Mouse (Mus musculus) heart, embryonic 14.5 days (tissue): ENCODE data around the gene Polr3h. TPM values are rescaled to one million over a fixed set of nuclear protein-coding genes. Genes with fewer than 3 reads are reported as not detected.

ENCODE experiments used
- ATAC-seq: fragments of 200-750 bp; cut with Nextera tagmentation; 2 replicates; pipeline ENCODE4 v1.8.0; 2017; ENCODE audit warnings: low read depth, moderate TSS enrichment; ENCODE audit not compliant: insufficient number of reproducible peaks, insufficient read depth, low FRiP score
- H3K27ac ChIP-seq, 2 experiments: fragments of 200-500 bp in 1 of 2; fragments of 300-500 bp in 1 of 2; sonication (generic) in 1 of 2; replicated peaks in 1 of 2; 2 replicates each; pipeline ENCODE4 v1.5.1; 2012 to 2014; ENCODE audit warnings: low read depth in 2 of 2, low read length in 2 of 2, control low read depth in 1 of 2, mild to moderate bottlenecking in 1 of 2, mixed read lengths in 1 of 2; ENCODE audit not compliant: control insufficient read depth in 1 of 2, insufficient read depth in 1 of 2
- H3K27me3 ChIP-seq: fragments of 300-500 bp; sonication (generic); 2 replicates; pipeline ENCODE4 v1.6.1; 2014; ENCODE audit warnings: mild to moderate bottlenecking, low read length, control low read depth; ENCODE audit not compliant: control insufficient read depth, insufficient read depth
- H3K36me3 ChIP-seq: fragments of 300-500 bp; sonication (generic); 2 replicates; pipeline ENCODE4 v1.6.1; 2014; ENCODE audit warnings: mild to moderate bottlenecking, control low read depth, low read length, mixed read lengths; ENCODE audit not compliant: control insufficient read depth, insufficient read depth
- H3K4me1 ChIP-seq, 2 experiments: fragments of 200-500 bp in 1 of 2; fragments of 300-500 bp in 1 of 2; sonication (generic) in 1 of 2; 2 replicates each; pipeline ENCODE4 v1.6.1; 2012 to 2014; ENCODE audit warnings: low read length in 2 of 2, control low read depth in 1 of 2, mixed read lengths in 1 of 2; ENCODE audit not compliant: control insufficient read depth in 2 of 2, insufficient read depth in 2 of 2
- H3K4me2 ChIP-seq: fragments of 300-500 bp; sonication (generic); 2 replicates; pipeline ENCODE4 v1.6.1; 2014; ENCODE audit warnings: mild to moderate bottlenecking, low read length
- H3K4me3 ChIP-seq, 2 experiments: fragments of 200-500 bp in 1 of 2; fragments of 300-500 bp in 1 of 2; sonication (generic) in 1 of 2; 2 replicates each; pipeline ENCODE4 v1.5.1; 2012 to 2014; ENCODE audit warnings: low read length in 2 of 2, mild to moderate bottlenecking in 2 of 2, control low read depth in 1 of 2, low read depth in 1 of 2, moderate library complexity in 1 of 2; ENCODE audit not compliant: control insufficient read depth in 1 of 2, insufficient read depth in 1 of 2
- H3K9ac ChIP-seq: fragments of 300-500 bp; sonication (generic); 2 replicates; pipeline ENCODE4 v1.6.1; 2014; ENCODE audit warnings: mild to moderate bottlenecking, low read length
- H3K9me3 ChIP-seq: fragments of 300-500 bp; sonication (generic); 2 replicates; pipeline ENCODE4 v1.6.1; 2016; ENCODE audit warnings: low read length, control low read depth; ENCODE audit not compliant: control insufficient read depth
- WGBS: fragments of 180-500 bp; shearing (Covaris S2); extraction: QIAGEN DNeasy Blood & Tissue Kit; methylation state at CpG from one replicate; pipeline ENCODE4 v1.1.7; 2014; 5-methylcytosine and 5-hydroxymethylcytosine counted together
- polyA plus RNA-seq: library from polyadenylated mRNA; unstranded; fragments of >200 nt; fragmentation: Nextera tagmentation; extraction: Ambion mirVana; gene quantifications from 2 replicates; pipeline ENCODE4 v1.2.1, GENCODE M21; 2014

Gene Polr3h
- polyA plus RNA-seq, 1 experiment from 2014 or later: 156 TPM

- no peak for ATAC-seq
- peaks cover 21% of the 10 kb centered on the region for H3K36me3 ChIP-seq
- peak overlapping the region in 1 of 2 experiments; percentile 84; a peak in 2 of 4 replicates for H3K4me3 ChIP-seq
- no peaks in the 10 kb centered on the region for H3K9me3 ChIP-seq
- peak overlapping the region; percentile 94 for H3K4me2 ChIP-seq
- H3K4me1 ChIP-seq: peaks cover 4 to 8% of the 10 kb centered on the region in 2 experiments; a peak in 3 of 4 replicates
- H3K9ac ChIP-seq: 0 out of 2 replicates have a peak overlapping the region, but pooled peaks have one; percentile 18
- H3K27ac ChIP-seq: peak overlapping the region; percentile 64 to 65
- H3K27me3 ChIP-seq: no peaks in the 10 kb centered on the region
- 36% methylated on average over 8 of the region's 8 CpGs for WGBS
Measured at GRCm38 (mm10) chr15:81860471-81861135, 65.4 kb downstream of the Polr3h start.

- peak; percentile 81 for ATAC-seq
- Histone ChIP-seq H3K4me2 (peak overlapping the region; percentile 94), H3K4me3 (peak overlapping the region; percentile 79 to 84), H3K36me3 (peaks cover 17% of the 10 kb centered on the region), H3K27me3 (no peaks in the 10 kb centered on the region), H3K9me3 (no peaks in the 10 kb centered on the region), H3K4me1 (peaks cover 6 to 15% of the 10 kb centered on the region in 2 experiments), H3K27ac (peak overlapping the region; percentile 95 to 97), H3K9ac (peak overlapping the region; percentile 95)
- under 1% methylated on average over 39 of the region's 39 CpGs for WGBS
Measured at GRCm38 (mm10) chr15:81859330-81860255, 66.4 kb downstream of the Polr3h start.

GRCm38 (mm10) chr15:81858517-81859329 is 67.3 kb downstream of the Polr3h start, which contains the start of gene Tob2:
Gene Tob2, minus strand, starts transcription at chr15:81858796.
- Histone ChIP-seq H3K27me3 (no peaks in the 10 kb centered on the region), H3K4me1 (peaks cover 6 to 15% of the 10 kb centered on the region in 2 experiments), H3K9me3 (no peaks in the 10 kb centered on the region), H3K4me3 (peak within 1 kb of the TSS; percentile 79 to 84), H3K4me2 (peak within 1 kb of the TSS; percentile 94), H3K27ac (peak within 1 kb of the TSS; percentile 95 to 97), H3K9ac (peak within 1 kb of the TSS; percentile 95), H3K36me3 (peaks cover 15% of the 10 kb centered on the region; the same call in 1 of the 2 replicates)
- under 1% methylated on average over 44 of the region's 44 CpGs for WGBS
- ATAC-seq: peak; percentile 24; the same call in 1 of the 2 replicates

GRCm38 (mm10) chr15:81858138-81858516 is 67.9 kb downstream of the Polr3h start:
- peak overlapping the region; percentile 79 to 84 for H3K4me3 ChIP-seq
- H3K9me3 ChIP-seq: no peaks in the 10 kb centered on the region
- WGBS: 0% methylated on average over 23 of the region's 23 CpGs
- peaks cover 6 to 15% of the 10 kb centered on the region in 2 experiments for H3K4me1 ChIP-seq
- ATAC-seq: peak; percentile 22; the same call in 1 of the 2 replicates
- H3K9ac ChIP-seq: peak overlapping the region; percentile 95
- peak overlapping the region; percentile 95 to 97 for H3K27ac ChIP-seq
- no peaks in the 10 kb centered on the region for H3K27me3 ChIP-seq
- H3K4me2 ChIP-seq: peak overlapping the region; percentile 94
- H3K36me3 ChIP-seq: peaks cover 18% of the 10 kb centered on the region; the same call in 1 of the 2 replicates

GRCm38 (mm10) chr15:81857724-81858116 is 68.3 kb downstream of the Polr3h start:
- Histone ChIP-seq H3K36me3 (peaks cover 22% of the 10 kb centered on the region), H3K9me3 (no peaks in the 10 kb centered on the region), H3K27me3 (no peaks in the 10 kb centered on the region), H3K27ac (peak overlapping the region; percentile 87 to 97), H3K4me1 (peaks cover 6 to 15% of the 10 kb centered on the region in 2 experiments), H3K9ac (peak overlapping the region; percentile 95), H3K4me2 (peak overlapping the region; percentile 94), H3K4me3 (peak overlapping the region; percentile 79 to 84)
- ATAC-seq: no peak
- WGBS: under 1% methylated on average over 33 of the region's 33 CpGs

GRCm38 (mm10) chr15:81856938-81857723 is 68.9 kb downstream of the Polr3h start:
- peak overlapping the region; percentile 87 to 97; a peak in 3 of 4 replicates for H3K27ac ChIP-seq
- H3K9me3 ChIP-seq: no peaks in the 10 kb centered on the region
- peaks cover 27% of the 10 kb centered on the region for H3K36me3 ChIP-seq
- no peaks in the 10 kb centered on the region for H3K27me3 ChIP-seq
- peak overlapping the region; percentile 79 to 84 for H3K4me3 ChIP-seq
- 1% methylated on average over 14 of the region's 14 CpGs for WGBS
- H3K9ac ChIP-seq: peak overlapping the region; percentile 95
- peak overlapping the region; percentile 94 for H3K4me2 ChIP-seq
- no peak for ATAC-seq
- H3K4me1 ChIP-seq: peaks cover 6 to 15% of the 10 kb centered on the region in 2 experiments
